Mouse (Mus musculus) stomach, embryonic 16.5 days (tissue): ENCODE data around the gene Immt. TPM values are rescaled to one million over a fixed set of nuclear protein-coding genes. Genes with fewer than 3 reads are reported as not detected.

Experiments used
- ATAC-seq: fragments of 200-750 bp; cut with Nextera tagmentation; 2 replicates; pipeline ENCODE4 v1.8.0; 2017; ENCODE audit warnings: moderate number of reproducible peaks, moderate TSS enrichment; ENCODE audit not compliant: insufficient read depth, low FRiP score
- H3K27ac ChIP-seq: fragments of 300-500 bp; sonication (generic); 2 replicates; pipeline ENCODE4 v1.5.1; 2014; ENCODE audit warnings: low read length
- H3K27me3 ChIP-seq: fragments of 300-500 bp; sonication (generic); 2 replicates; pipeline ENCODE4 v1.6.1; 2014; ENCODE audit warnings: low read length, control low read depth, mixed read lengths; ENCODE audit not compliant: control insufficient read depth, insufficient read depth
- H3K36me3 ChIP-seq: fragments of 300-500 bp; sonication (generic); 2 replicates; pipeline ENCODE4 v1.6.1; 2014; ENCODE audit warnings: low read length; ENCODE audit not compliant: control insufficient read depth, insufficient read depth
- H3K4me1 ChIP-seq: fragments of 300-500 bp; sonication (generic); 2 replicates; pipeline ENCODE4 v1.6.1; 2014; ENCODE audit warnings: low read length, control low read depth, mixed read lengths; ENCODE audit not compliant: control insufficient read depth, insufficient read depth
- H3K4me2 ChIP-seq: fragments of 300-500 bp; sonication (generic); 2 replicates; pipeline ENCODE4 v1.6.1; 2014; ENCODE audit warnings: low read depth, low read length, mixed read lengths
- H3K4me3 ChIP-seq: fragments of 300-500 bp; sonication (generic); replicated peaks from 2 replicates; pipeline ENCODE4 v1.5.1; 2014; ENCODE audit warnings: mild to moderate bottlenecking, low read length
- H3K9ac ChIP-seq: fragments of 300-500 bp; sonication (generic); 2 replicates; pipeline ENCODE4 v1.6.1; 2014; ENCODE audit warnings: low read length
- H3K9me3 ChIP-seq: fragments of 300-500 bp; sonication (generic); replicated peaks from 2 replicates; pipeline ENCODE4 v1.6.1; 2016; ENCODE audit warnings: low read length, control low read depth; ENCODE audit not compliant: control insufficient read depth
- WGBS: fragments of 180-500 bp; shearing (Covaris S2); extraction: QIAGEN DNeasy Blood & Tissue Kit; methylation state at CpG from one replicate; pipeline ENCODE4 v1.1.7; 2014; 5-methylcytosine and 5-hydroxymethylcytosine counted together
- polyA plus RNA-seq: library from polyadenylated mRNA; unstranded; fragments of >200 nt; fragmentation: Nextera tagmentation; extraction: Ambion mirVana; gene quantifications from 2 replicates; pipeline ENCODE4 v1.2.1, GENCODE M21; 2015

The Immt gene
- polyA plus RNA-seq, 1 experiment from 2014 or later = 185 TPM

- Histone ChIP-seq H3K36me3 (peaks cover 28% of the 10 kb centered on the region), H3K27ac (no peak overlapping the region), H3K4me2 (no peak overlapping the region), H3K9ac (no peak overlapping the region), H3K4me1 (no peaks in the 10 kb centered on the region), H3K4me3 (no peak overlapping the region), H3K9me3 (no peaks in the 10 kb centered on the region), H3K27me3 (no peaks in the 10 kb centered on the region)
- 86% methylated on average over 3 of the region's 3 CpGs for WGBS
- ATAC-seq = no peak
These were observed 47.0 kb downstream of the Immt start for GRCm38 (mm10) chr6:71877965-71878760.

GRCm38 (mm10) chr6:71893263-71893662 is 62.1 kb downstream of the Immt start:
- 94% methylated on average over 4 of the region's 4 CpGs for WGBS
- Histone ChIP-seq H3K9me3 (no peaks in the 10 kb centered on the region), H3K36me3 (peaks cover 34% of the 10 kb centered on the region), H3K27me3 (no peaks in the 10 kb centered on the region), H3K4me2 (no peak overlapping the region), H3K9ac (no peak overlapping the region), H3K27ac (no peak overlapping the region), H3K4me1 (no peaks in the 10 kb centered on the region), H3K4me3 (no peak overlapping the region)
- no peak for ATAC-seq

GRCm38 (mm10) chr6:71907702-71908235 is 76.6 kb downstream of the Immt start:
- ATAC-seq = no peak
- peak overlapping the region; percentile 97 for H3K4me3 ChIP-seq
- H3K27ac ChIP-seq = no peak overlapping the region

GRCm38 (mm10) chr6:71908481-71909381 is 77.6 kb downstream of the Immt start, which contains the start of the genes Ptcd3 and Polr1a:
TSS of gene Ptcd3 (minus strand) at chr6:71908750.
TSS of gene Polr1a (plus strand) at chr6:71909053.
- peak; percentile 88 for ATAC-seq
- H3K4me3 ChIP-seq = peak within 1 kb of the TSS; percentile 97
- H3K36me3 ChIP-seq = peaks cover 9% of the 10 kb centered on the region; the same call in 1 of the 2 replicates
- peaks cover 3% of the 10 kb centered on the region for H3K4me1 ChIP-seq
- H3K4me2 ChIP-seq = peak within 1 kb of the TSS; percentile 82
- no peaks in the 10 kb centered on the region for H3K27me3 ChIP-seq
- under 1% methylated on average over 58 of the region's 58 CpGs for WGBS
- H3K9me3 ChIP-seq = no peaks in the 10 kb centered on the region
- H3K9ac ChIP-seq = peak within 1 kb of the TSS; percentile 81
- peak within 1 kb of the TSS; percentile 81 for H3K27ac ChIP-seq

More at GRCm38 (mm10) chr6:71907702-71908235, 76.6 kb downstream of the Immt start:
- Histone ChIP-seq H3K9ac (peak overlapping the region; percentile 81), H3K4me2 (peak overlapping the region; percentile 82), H3K4me1 (peaks cover 3% of the 10 kb centered on the region), H3K27me3 (no peaks in the 10 kb centered on the region), H3K36me3 (peaks cover 9% of the 10 kb centered on the region; the same call in 1 of the 2 replicates), H3K9me3 (no peaks in the 10 kb centered on the region)
- 5% methylated on average over 4 of the region's 4 CpGs for WGBS

- Histone ChIP-seq H3K4me2 (peak overlapping the region; percentile 61), H3K9ac (peak overlapping the region; percentile 81), H3K27me3 (no peaks in the 10 kb centered on the region), H3K36me3 (peaks cover 9% of the 10 kb centered on the region; the same call in 1 of the 2 replicates), H3K27ac (peak overlapping the region; percentile 81; the same call in 1 of the 2 replicates), H3K9me3 (no peaks in the 10 kb centered on the region), H3K4me1 (peaks cover 3% of the 10 kb centered on the region), H3K4me3 (peak overlapping the region; percentile 97)
- WGBS = 20% methylated on average over 10 of the region's 10 CpGs
- ATAC-seq = no peak
These were observed 78.3 kb downstream of the Immt start for GRCm38 (mm10) chr6:71909384-71909783.

DNA sequence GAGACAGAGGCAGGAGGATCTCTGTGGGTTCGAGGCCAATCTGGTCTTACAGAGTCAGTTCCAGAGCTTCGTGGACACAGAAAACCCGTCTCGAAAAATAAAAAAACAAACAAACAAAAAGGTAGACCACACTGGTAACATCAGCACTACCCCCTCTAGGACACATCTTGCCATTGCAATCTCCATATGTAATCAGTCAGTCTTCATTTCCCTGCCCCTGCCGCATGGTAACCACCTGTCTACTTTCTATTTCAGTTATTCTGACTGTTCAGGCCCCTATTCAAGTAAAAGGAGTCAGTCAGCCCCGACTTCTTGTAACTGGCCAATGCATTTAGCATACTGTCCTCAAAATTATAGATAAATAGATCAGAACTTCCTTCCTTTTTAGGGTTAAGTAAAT is 78.7 kb downstream of the Immt start:
- H3K27ac ChIP-seq = no peak overlapping the region
- peaks cover 9% of the 10 kb centered on the region; the same call in 1 of the 2 replicates for H3K36me3 ChIP-seq
- H3K4me2 ChIP-seq = peak overlapping the region; percentile 61
- peak overlapping the region; percentile 97 for H3K4me3 ChIP-seq
- 77% methylated on average over 6 of the region's 6 CpGs for WGBS
- H3K4me1 ChIP-seq = peaks cover 3% of the 10 kb centered on the region
- no peaks in the 10 kb centered on the region for H3K9me3 ChIP-seq
- no peak for ATAC-seq
- 0 out of 2 replicates have a peak overlapping the region, but pooled peaks have one; percentile 81 for H3K9ac ChIP-seq
- H3K27me3 ChIP-seq = no peaks in the 10 kb centered on the region

GRCm38 (mm10) chr6:71911686-71912450 is 80.7 kb downstream of the Immt start:
- Histone ChIP-seq H3K4me1 (peaks cover 3% of the 10 kb centered on the region), H3K4me3 (no peak overlapping the region), H3K27me3 (no peaks in the 10 kb centered on the region), H3K9me3 (no peaks in the 10 kb centered on the region), H3K9ac (no peak overlapping the region), H3K36me3 (no peaks in the 10 kb centered on the region), H3K4me2 (no peak overlapping the region), H3K27ac (peak overlapping the region; percentile 11; the same call in 1 of the 2 replicates)
- no peak for ATAC-seq
- WGBS = 52% methylated on average over 5 of the region's 5 CpGs

DNA sequence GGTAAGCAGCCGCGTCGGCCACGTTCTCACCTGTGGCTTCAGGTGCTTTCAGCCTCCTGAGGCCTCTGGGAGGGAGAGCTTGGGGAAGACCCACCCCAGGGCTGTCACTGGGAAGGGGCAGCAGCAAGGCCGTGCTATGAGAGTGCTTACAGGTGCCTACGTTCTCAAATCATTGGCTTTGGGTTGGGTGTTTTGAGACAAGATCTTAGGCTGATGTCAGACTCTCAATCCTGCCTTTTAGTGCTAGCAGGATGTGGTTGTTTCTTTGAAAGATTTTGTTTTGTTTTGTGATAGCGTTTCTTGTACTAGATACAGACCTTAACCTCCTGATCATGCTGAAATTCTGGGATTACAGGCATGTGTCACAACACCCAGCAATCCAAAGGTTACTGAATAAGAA is 89.6 kb downstream of the Immt start:
- H3K36me3 ChIP-seq = peaks cover 12% of the 10 kb centered on the region
- WGBS = 97% methylated on average over 7 of the region's 7 CpGs
- H3K4me1 ChIP-seq = no peaks in the 10 kb centered on the region
- no peak overlapping the region for H3K4me3 ChIP-seq
- H3K27me3 ChIP-seq = no peaks in the 10 kb centered on the region
- no peak overlapping the region for H3K27ac ChIP-seq
- no peak overlapping the region for H3K4me2 ChIP-seq
- ATAC-seq = no peak
- no peak overlapping the region for H3K9ac ChIP-seq
- H3K9me3 ChIP-seq = no peaks in the 10 kb centered on the region
